Mouse (Mus musculus) spleen, embryonic (tissue): ENCODE results near the gene Zswim9.
"Not testable (repeated sequence)": the region's sequence is repeated elsewhere in the genome, so short reads cannot be mapped to it uniquely, and the experiment has no call there.

Experiments used
- CTCF ChIA-PET: fragments of 350-600 bp; sonication (Branson Sonifier 250); formaldehyde crosslinking; loops from one replicate; lab custom pipeline; 2022; lab: Charles Lee

The Zswim9 gene

DNA sequence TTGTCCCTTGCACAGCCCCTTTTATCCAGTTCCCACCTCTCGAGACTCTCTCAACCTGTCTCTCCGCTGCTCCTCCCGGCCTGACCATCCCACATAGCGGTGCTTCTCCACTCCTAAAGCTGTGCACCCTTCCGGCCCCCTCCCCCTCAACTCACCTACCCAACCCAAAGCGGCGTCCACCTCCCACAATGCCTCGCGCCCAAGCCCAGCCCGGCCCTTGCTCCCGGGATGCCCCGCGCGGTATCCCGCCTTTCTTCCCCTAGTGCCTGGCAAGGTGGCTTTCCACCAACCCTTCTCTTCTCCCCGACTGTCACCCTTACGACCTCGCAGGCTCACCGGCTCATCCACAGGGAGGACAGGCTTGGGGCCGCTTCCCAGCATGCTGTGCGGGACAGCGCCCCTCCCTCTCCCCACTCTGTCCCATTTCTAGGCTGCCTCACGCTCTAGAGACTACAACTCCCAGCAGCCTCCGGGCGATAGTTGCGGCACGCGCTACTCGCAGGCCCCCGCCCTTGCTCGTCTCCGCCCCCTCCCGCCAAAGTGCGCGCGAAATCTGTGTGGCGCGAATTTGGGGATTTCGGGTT is at the start of gene Zswim9:
Zswim9 (minus strand) TSS at position 414 of the 584 bp plus-strand sequence.
- CTCF ChIA-PET, result interaction anchor here (0.5 kb wide), 1 partner anchor 359 kb away, joined by 5 read pairs; no protein-coding TSS in a partner anchor

GRCm38 (mm10) chr7:13324316-13324715 is 45.8 kb upstream of the Zswim9 start, which contains the start of gene Pla2g4c:
TSS of gene Pla2g4c (plus strand) at chr7:13324655.
- CTCF ChIA-PET, result no interaction called here

DNA sequence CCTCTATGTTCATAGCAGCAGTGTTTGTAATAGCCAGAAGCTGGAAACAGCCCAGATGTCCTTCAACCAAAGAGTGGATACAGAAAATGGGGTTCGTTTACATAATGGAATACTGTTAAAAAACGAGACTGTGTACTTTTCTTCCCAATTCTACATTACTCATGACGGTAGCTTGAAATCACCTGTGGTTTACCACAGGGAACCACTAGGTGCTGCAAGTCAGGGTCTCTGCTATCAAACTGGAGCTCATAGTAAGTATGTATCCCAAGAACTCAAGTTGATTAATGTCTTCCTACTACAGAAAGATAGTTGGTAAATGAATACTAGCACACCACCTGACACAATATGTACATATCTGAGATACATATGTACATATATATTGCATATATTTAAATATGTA is 42.9 kb upstream of the Zswim9 start:
- CTCF ChIA-PET, result no interaction called here

GRCm38 (mm10) chr7:13314095-13314597 is 35.6 kb upstream of the Zswim9 start:
- CTCF ChIA-PET, result no interaction called here

- CTCF ChIA-PET, result no interaction called here
Measured at GRCm38 (mm10) chr7:13311401-13311800, 32.9 kb upstream of the Zswim9 start.

DNA sequence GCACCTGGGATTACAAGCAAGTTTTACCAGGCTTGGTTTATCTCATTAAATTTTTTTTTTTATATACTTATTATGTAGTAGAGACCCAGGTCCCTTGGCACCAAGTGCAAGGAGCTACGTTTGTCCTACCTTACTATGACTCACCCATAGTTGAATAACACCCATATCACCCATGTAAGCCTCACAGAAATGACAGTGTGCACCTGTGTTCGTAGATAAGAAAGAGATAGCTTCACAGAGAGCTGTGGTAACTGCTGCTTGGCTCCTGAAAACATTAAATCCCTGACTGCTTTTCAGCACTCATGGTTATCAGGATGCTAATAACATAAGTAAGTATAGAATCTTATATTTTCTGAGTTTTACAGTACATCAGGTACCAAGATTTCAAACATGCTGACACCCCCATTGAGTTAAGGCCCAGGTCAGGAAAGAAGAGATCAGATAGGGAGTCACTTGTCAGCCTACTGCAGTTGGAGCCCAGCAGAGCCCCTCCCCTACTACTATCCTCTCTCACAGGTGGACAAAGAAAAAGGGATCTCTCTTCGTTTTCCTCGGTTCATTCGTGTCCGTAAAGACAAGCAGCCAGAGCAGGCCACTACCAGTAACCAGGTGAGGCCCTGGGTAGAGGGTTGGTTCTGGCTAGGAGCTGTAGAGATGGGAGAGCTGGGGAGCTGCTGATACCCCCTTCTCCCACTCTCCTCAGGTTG is 32.1 kb upstream of the Zswim9 start:
- CTCF ChIA-PET, result no interaction called here

- CTCF ChIA-PET, result no interaction called here
Measured at GRCm38 (mm10) chr7:13309407-13309806, 30.9 kb upstream of the Zswim9 start.

DNA sequence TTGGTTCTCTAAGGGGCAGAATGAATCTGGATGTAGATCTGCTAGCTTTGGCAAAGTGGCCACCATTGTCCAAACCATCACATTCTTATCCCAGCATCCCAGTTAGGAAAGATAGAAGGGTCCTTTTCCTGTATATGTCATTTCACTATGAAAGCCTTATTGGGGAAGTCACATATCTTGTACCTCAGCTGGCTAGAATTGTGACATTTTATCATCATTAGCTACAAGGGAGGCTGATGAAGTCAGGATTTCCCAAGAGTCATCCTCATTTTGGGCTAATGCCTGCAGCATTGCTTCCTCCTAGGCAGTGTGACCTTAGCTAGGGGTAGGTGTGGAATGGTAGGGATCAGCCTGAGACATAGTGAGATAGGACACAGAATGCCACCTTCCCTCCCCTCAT is 24.9 kb upstream of the Zswim9 start:
- CTCF ChIA-PET, result no interaction called here

- CTCF ChIA-PET, result no interaction called here
Measured at GRCm38 (mm10) chr7:13302780-13303179, 24.3 kb upstream of the Zswim9 start.

DNA sequence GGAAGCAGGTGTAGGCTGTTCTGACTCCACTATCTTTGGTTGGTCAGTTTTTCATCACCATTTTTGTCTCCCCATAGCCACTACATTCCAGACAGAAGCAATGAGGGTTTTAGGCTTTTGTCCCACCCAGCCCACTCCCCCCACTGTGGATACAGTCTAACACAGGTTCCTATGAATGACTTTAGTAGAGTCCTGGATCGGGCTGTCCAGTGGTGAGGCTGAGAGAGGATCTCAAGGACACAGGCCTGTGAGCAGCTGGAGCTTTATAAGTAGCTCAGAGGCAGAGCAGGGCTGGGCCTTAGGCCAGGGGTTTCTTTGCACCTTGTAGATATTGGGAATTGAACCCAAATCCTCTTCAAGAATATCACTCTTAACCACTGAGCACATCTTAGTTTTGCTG is 23.1 kb upstream of the Zswim9 start:
- CTCF ChIA-PET, result no interaction called here

DNA sequence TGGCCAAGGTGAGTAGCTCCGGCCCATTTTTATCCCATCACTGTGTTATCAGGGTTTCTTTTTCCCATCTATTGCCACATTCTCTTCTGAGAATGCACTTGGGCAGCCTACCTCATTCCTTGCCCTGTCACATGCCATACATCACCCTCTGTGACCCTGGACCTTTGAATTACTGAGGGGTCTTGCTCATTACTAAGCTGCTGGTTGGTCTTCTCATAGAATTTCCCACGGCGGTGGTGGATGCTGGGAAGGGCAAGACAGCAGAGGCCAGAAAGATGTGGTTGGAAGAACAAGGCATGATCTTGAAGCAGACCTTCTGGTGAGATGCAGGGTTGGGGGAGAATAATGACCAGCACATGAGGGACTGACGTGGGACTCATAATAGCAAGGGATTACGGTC is 20.3 kb upstream of the Zswim9 start:
- CTCF ChIA-PET, result no interaction called here

GRCm38 (mm10) chr7:13297636-13298035 is 19.1 kb upstream of the Zswim9 start:
- CTCF ChIA-PET, result interaction anchor here (1.1 kb wide), 1 partner anchor 9 kb away, joined by 3 read pairs; no protein-coding TSS in a partner anchor

DNA sequence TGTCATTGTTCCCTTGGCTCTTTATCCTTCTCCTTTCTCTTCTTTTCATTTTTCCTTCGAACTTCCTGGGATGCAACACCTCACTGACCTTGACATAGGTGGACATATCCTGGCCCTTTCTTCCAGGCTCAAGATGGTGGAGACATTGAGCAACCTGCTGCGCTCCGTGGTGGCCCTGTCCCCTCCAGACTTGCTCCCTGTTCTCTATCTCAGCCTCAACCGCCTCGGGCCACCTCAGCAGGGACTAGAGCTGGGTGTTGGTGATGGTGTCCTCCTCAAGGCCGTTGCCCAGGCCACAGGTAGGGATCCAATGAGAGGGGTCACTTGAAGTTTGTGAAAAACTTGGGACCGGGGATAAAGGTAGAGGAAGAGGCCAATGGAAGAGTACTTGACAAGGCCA is 16.7 kb upstream of the Zswim9 start:
- CTCF ChIA-PET, result no interaction called here

DNA sequence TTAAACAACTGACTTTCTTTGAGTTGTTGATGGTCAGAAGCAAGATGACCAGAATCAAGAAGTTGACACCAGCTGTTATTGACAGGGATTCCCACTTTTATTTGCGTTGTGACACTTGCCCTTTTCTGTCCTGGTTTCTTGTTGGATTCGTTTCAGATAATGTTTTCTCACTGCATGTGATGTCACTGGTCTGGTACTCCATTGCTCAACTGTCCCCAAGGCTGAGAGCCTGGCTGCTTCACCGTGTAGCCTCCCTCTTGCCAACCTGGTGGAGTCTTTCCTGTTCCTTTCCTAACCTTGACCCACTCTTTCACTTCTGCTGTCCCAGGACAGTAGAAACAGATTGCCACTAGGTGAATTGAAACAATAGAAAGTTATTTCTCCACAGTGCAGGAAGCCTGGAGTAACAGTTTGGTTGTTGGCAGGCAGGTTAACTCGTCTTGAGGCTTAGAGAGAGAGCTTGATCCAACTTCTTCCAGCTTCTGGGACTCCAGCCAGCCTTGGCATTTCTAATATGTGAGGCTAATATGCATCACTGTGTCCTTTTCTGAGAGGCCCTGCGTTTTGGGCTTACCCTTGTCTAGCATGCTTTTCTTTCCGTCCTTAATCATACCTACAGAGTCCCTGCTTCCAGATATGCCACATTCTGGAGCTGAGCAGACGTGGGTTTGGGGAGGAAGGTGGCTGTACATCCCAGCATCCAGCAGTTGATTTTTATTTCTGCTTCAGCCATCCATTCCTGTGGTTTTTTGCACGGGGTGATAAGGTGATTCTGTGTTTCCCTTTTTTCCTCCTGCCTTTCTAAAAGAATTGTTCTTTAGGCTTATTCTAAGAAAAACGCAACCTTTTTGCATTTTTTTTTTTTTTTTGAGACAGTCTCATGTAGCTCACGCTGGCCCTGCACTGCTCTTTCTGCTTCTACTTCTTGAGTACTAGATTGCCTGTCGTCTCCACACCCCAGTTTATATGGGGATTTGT is 15.6 kb upstream of the Zswim9 start:
- CTCF ChIA-PET, result no interaction called here

DNA sequence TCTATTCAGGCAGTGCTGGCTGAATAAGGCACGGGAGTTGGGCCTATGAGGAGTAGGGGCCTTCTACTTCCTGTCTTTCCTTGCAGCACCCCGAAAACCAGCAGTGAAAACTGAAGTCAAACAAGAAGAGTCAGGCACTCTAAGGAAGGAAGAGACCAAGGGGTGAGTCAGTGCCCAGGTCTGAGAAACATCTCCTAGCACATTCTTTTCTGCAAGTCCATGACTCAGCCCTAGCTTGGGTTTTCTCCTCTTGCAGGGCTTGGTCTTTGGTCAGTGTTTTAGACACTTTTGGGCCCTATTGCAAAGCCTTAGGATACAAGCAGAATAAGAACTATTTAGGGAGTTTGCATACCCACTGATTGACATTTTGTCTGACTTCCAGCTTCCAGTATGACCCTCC is 12.8 kb upstream of the Zswim9 start:
- CTCF ChIA-PET, result interaction anchor here (0.6 kb wide), 1 partner anchor 182 kb away, joined by 4 read pairs; no protein-coding TSS in a partner anchor

DNA sequence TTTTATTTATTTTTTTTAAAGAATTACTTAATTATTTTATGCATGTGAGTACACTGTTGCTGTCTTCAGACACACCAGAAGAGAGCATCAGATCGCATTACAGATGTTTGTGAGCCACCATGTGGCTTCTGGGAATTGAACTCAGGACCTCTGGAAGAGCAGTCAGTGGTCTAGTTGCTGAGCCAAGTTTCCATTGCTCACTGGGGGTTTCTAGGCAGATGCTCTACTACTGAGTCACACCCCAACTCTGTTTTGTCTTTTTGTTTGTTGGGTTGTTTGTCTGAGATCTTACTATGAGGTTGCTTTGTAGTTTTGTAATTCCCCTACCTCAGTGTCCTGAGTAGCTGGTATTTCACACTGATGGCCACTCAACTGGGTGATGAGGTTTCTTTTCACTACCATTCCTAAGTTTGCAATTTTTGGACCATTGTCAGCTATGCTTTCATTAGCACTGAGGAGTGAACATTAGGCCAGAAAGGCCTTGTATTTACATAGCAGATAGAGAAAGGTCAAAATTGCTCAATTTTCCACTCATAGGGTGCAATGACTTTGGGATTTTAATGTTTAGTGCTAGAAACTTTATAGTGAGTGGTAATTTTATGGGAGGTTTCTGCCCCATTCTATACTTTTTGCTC is 11.6 kb upstream of the Zswim9 start:
- CTCF ChIA-PET, result no interaction called here

DNA sequence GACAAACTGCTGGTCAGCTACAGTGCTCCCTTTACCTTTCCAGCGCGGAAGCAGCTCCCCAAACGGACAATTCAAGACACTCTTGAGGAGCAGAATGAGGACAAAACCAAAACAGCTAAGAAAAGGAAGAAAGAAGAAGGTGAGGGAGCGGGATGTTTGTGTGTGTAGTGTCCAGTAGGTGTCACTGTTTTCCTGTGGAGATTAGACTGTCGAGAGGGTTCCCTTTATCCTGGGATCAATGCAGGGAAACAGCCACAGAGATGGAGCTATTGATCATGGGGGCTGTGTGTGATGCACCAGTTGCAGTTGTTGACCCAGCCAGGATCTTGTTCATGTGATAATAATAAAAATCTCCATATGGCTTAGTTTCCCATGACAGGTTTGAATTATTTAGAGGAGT is 10.1 kb upstream of the Zswim9 start:
- CTCF ChIA-PET, result interaction anchor here (1.2 kb wide), 1 partner anchor 9 kb away, joined by 3 read pairs; no protein-coding TSS in a partner anchor

DNA sequence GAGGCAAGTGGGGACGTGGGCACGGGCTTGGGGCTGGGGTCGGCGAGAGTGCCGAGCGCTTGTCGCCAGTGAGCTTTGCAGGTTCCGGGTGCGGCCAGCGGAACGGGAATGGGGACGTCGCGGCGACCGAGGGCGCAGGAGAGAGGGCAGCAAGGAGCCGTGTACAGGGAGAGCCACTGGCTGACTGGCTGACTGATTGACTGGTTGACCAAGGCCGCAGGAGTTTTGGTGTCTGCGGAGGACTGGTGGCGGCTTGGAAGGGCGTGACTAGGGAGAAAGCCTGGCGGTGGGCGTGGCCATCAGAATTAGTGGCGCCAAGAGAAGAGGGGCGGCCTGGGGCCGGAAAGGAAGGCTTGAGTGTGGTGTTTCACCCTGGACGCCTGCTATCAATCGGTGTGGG is 436 bp upstream of the Zswim9 start:
- CTCF ChIA-PET, result not testable (repeated sequence)

- CTCF ChIA-PET, result interaction anchor here (0.5 kb wide), 1 partner anchor 358 kb away, joined by 5 read pairs; no protein-coding TSS in a partner anchor
Measured at GRCm38 (mm10) chr7:13277833-13278232, 688 bp downstream of the Zswim9 start.

DNA sequence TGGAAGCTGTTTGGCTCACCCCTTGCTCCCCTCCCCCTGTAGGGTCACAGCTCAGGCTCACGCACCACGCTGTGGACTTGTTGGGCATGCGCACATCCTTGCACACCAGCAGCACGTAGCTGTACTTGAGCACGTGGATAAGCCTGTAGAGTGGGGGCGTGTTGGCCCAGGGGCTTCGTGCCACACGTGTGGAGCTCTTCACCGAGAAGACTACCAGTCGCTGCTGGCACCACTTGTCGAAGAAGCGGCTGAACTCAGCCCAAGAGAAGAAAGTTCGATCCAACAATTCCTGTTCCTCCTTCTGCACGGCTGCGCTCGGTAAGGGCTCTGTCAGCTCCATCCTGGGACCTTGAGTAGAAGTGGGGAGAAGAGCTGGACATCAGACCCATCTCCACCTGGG is 1.4 kb downstream of the Zswim9 start, which contains the start of gene Lig1:
Lig1 (plus strand) TSS at position 203 of the 400 bp plus-strand sequence.
- CTCF ChIA-PET, result no interaction called here

GRCm38 (mm10) chr7:13271704-13272103 is 6.8 kb downstream of the Zswim9 start:
- CTCF ChIA-PET, result no interaction called here
